Mouse (Mus musculus): ENCODE results near the gene Rnf180. TPM values are rescaled to one million over a fixed set of nuclear protein-coding genes. Genes with fewer than 3 reads are reported as not detected.

The Rnf180 gene
- polyA plus RNA-seq, 1 experiment from 2014 or later, result 46.9 TPM

DNA sequence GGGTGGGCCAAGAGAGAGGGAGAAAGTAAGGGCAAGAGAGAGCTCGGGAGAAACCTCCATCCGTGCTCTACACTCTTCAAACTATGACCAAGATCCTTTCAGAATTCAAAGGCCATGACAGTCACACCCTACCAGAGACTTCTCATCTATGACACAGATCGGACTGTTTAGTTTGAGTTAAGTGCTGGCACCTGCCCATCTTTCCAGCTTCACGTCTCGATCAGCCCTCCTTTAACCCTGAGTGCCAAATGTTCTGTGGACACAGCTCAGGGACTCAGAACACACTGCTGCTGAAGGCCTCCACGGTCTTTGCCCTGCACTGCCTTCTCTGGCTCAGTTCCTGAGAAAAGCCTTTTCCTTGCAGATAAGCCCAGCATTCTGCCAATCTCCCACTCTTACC lies 27.2 kb downstream of the Rnf180 start:
- H3K27me3 ChIP-seq (replicated peaks; ENCODE audit: control insufficient read depth, insufficient read depth, low read length), result no peaks in the 10 kb centered on the region
- no peaks in the 10 kb centered on the region for H3K4me1 ChIP-seq (replicated peaks; ENCODE audit: control insufficient read depth, insufficient read depth, low read length)
- no peak overlapping the region for H3K27ac ChIP-seq (ENCODE audit: low read length)
- H3K4me2 ChIP-seq (ENCODE audit: low read length), result no peak overlapping the region
- H3K36me3 ChIP-seq (ENCODE audit: control insufficient read depth, insufficient read depth), result peaks cover 5% of the 10 kb centered on the region; the same call in 1 of the 2 replicates
- H3K9me3 ChIP-seq (ENCODE audit: control insufficient read depth, low read length), result peaks cover 3% of the 10 kb centered on the region
- no peak overlapping the region for H3K4me3 ChIP-seq (replicated peaks; ENCODE audit: low read length)
- H3K9ac ChIP-seq (replicated peaks; ENCODE audit: low read depth, low read length), result no peak overlapping the region
- WGBS, result 54% methylated on average over 6 of the region's 6 CpGs
- peak; percentile 50; the same call in 1 of the 2 replicates for ATAC-seq

GRCm38 (mm10) chr13:105266746-105267145 lies 27.9 kb downstream of the Rnf180 start:
- no peak overlapping the region for H3K4me3 ChIP-seq (replicated peaks; ENCODE audit: low read length)
- 0 out of 2 replicates have a peak, but pooled peaks cover 2% of the 10 kb centered on the region for H3K36me3 ChIP-seq (ENCODE audit: control insufficient read depth, insufficient read depth)
- ATAC-seq, result peak; percentile 66; the same call in 1 of the 2 replicates
- 45% methylated on average over 3 of the region's 3 CpGs for WGBS
- no peaks in the 10 kb centered on the region for H3K9me3 ChIP-seq (ENCODE audit: control insufficient read depth, low read length)
- H3K27ac ChIP-seq (ENCODE audit: low read length), result no peak overlapping the region
- H3K4me1 ChIP-seq (replicated peaks; ENCODE audit: control insufficient read depth, insufficient read depth, low read length), result no peaks in the 10 kb centered on the region
- H3K27me3 ChIP-seq (replicated peaks; ENCODE audit: control insufficient read depth, insufficient read depth, low read length), result no peaks in the 10 kb centered on the region
- no peak overlapping the region for H3K4me2 ChIP-seq (ENCODE audit: low read length)
- no peak overlapping the region for H3K9ac ChIP-seq (replicated peaks; ENCODE audit: low read depth, low read length)

DNA sequence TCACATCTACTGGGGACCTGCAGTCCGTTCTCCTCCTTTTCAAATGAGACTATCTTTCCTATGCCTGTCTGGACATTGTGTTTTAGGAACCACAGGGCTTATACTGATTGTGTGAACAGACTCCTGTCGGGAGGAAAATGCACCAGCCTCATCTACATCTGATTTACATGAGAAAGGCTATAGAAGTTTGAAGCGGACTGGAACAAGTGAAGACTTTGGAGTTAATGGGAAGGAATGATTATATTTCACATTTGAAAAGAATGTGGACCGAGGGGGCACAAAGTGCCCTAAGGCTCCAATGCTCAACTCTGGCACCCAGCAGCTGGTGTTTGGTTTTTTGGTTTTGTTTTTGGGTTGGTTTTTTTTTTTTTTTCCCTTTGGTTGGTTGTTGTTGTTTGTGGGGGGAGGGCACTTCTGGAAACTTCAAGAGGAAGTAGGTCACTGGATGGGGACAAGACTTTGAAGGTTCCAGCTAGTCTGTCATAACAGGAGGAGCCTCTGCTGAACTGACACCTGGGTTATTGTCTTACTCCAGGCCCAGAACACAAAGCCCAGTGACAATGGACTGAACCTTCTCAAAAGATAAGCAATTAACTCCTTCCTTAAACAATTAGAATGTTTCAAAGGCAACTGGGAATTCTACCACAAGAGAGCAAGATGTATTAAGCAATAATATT lies 37.7 kb downstream of the Rnf180 start:
- Histone ChIP-seq H3K9ac (replicated peaks; ENCODE audit: low read depth, low read length) (no peak overlapping the region), H3K27me3 (replicated peaks; ENCODE audit: control insufficient read depth, insufficient read depth, low read length) (no peaks in the 10 kb centered on the region), H3K4me1 (replicated peaks; ENCODE audit: control insufficient read depth, insufficient read depth, low read length) (no peaks in the 10 kb centered on the region; the same call in 1 of the 2 replicates), H3K36me3 (ENCODE audit: control insufficient read depth, insufficient read depth) (no peaks in the 10 kb centered on the region), H3K9me3 (ENCODE audit: control insufficient read depth, low read length) (no peaks in the 10 kb centered on the region), H3K27ac (ENCODE audit: low read length) (peak overlapping the region; percentile 39; the same call in 1 of the 2 replicates), H3K4me3 (replicated peaks; ENCODE audit: low read length) (no peak overlapping the region), H3K4me2 (ENCODE audit: low read length) (no peak overlapping the region)
- ATAC-seq, result peak; percentile 88
- 4% methylated on average over 4 of the region's 4 CpGs for WGBS

DNA sequence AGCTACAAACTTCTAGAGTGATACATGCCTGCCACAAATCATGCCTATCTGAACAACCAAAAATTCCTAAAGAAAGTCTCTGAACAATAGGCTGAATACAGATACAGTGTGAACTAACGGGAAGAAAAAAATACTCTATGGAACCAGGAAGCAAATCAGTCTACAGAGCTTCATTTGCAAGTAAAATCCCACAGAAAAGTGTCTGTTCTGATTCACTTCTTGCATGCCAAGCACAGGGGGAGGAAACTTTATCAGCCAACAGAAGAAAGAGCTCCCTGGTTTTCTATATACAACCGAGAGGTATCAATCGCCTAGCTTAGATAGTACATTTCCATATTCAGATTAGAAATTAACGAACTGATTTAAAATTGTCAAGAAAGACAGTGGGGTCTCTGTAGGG lies 43.8 kb downstream of the Rnf180 start:
- H3K4me1 ChIP-seq (replicated peaks; ENCODE audit: control insufficient read depth, insufficient read depth, low read length), result peaks cover 24% of the 10 kb centered on the region
- no peaks in the 10 kb centered on the region for H3K27me3 ChIP-seq (replicated peaks; ENCODE audit: control insufficient read depth, insufficient read depth, low read length)
- H3K4me2 ChIP-seq (ENCODE audit: low read length), result peak overlapping the region; percentile 33
- no peaks in the 10 kb centered on the region for H3K9me3 ChIP-seq (ENCODE audit: control insufficient read depth, low read length)
- peak; percentile 48 for ATAC-seq
- peak overlapping the region; percentile 59 for H3K27ac ChIP-seq (ENCODE audit: low read length)
- H3K36me3 ChIP-seq (ENCODE audit: control insufficient read depth, insufficient read depth), result no peaks in the 10 kb centered on the region
- H3K4me3 ChIP-seq (replicated peaks; ENCODE audit: low read length), result no peak overlapping the region
- 14% methylated on average over 4 of the region's 4 CpGs for WGBS
- H3K9ac ChIP-seq (replicated peaks; ENCODE audit: low read depth, low read length), result no peak overlapping the region

DNA sequence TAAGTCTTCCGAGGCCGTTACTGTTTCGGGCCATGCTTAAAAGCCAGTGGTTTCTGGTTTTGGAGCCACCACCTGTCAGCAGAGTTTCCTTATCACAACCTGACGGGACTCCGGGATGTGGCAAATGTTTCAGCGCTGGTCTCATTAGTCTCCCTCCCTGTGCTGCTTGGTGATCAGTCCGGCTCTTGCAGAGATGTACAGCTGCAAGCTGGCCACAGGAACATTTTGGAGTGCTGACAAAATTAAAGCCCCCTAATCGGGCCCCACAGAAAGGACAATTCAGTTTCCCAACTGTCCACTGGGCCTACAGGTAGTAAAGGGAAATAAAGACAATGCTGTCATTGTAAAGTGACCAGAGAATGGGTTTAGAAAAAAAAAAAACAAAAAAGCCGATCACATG lies 44.4 kb downstream of the Rnf180 start:
- H3K27ac ChIP-seq (ENCODE audit: low read length), result peak overlapping the region; percentile 59
- peak overlapping the region; percentile 33 for H3K9ac ChIP-seq (replicated peaks; ENCODE audit: low read depth, low read length)
- H3K4me3 ChIP-seq (replicated peaks; ENCODE audit: low read length), result peak overlapping the region; percentile 30
- no peaks in the 10 kb centered on the region for H3K36me3 ChIP-seq (ENCODE audit: control insufficient read depth, insufficient read depth)
- H3K4me1 ChIP-seq (replicated peaks; ENCODE audit: control insufficient read depth, insufficient read depth, low read length), result peaks cover 24% of the 10 kb centered on the region
- WGBS, result 16% methylated on average over 9 of the region's 9 CpGs
- no peaks in the 10 kb centered on the region for H3K27me3 ChIP-seq (replicated peaks; ENCODE audit: control insufficient read depth, insufficient read depth, low read length)
- H3K4me2 ChIP-seq (ENCODE audit: low read length), result peak overlapping the region; percentile 33
- peak; percentile 45 for ATAC-seq
- no peaks in the 10 kb centered on the region for H3K9me3 ChIP-seq (ENCODE audit: control insufficient read depth, low read length)

DNA sequence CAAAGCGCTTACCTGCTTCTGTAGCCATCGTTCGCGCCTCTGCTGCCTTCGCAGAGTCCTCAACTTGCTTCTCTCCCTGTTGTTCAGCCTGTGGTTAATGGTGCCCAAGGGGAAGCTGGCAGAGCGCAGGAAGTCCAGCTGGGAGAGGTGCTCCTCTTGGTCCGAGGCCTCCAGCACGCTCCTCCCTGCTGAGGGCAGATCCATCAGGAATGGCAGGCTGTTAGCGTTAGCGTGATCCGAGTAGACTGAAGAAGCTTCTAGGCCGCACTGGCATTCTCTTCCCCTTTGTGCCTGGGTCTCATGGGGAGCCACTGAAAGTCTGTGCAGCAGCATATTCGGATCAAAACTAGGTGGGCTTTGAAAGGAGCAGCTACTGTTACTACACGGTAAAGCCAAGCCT lies 45.0 kb downstream of the Rnf180 start:
- H3K27me3 ChIP-seq (replicated peaks; ENCODE audit: control insufficient read depth, insufficient read depth, low read length), result no peaks in the 10 kb centered on the region
- no peaks in the 10 kb centered on the region for H3K9me3 ChIP-seq (ENCODE audit: control insufficient read depth, low read length)
- peak overlapping the region; percentile 33 for H3K4me2 ChIP-seq (ENCODE audit: low read length)
- H3K36me3 ChIP-seq (ENCODE audit: control insufficient read depth, insufficient read depth), result peaks cover 2% of the 10 kb centered on the region; the same call in 1 of the 2 replicates
- H3K4me1 ChIP-seq (replicated peaks; ENCODE audit: control insufficient read depth, insufficient read depth, low read length), result peaks cover 24% of the 10 kb centered on the region
- peak overlapping the region; percentile 59 for H3K27ac ChIP-seq (ENCODE audit: low read length)
- peak overlapping the region; percentile 30 for H3K4me3 ChIP-seq (replicated peaks; ENCODE audit: low read length)
- ATAC-seq, result peak; percentile 45
- H3K9ac ChIP-seq (replicated peaks; ENCODE audit: low read depth, low read length), result peak overlapping the region; percentile 33
- whole genome bisulfite sequencing, result 61% methylated on average over 14 of the region's 14 CpGs

GRCm38 (mm10) chr13:105247691-105248090 lies 46.9 kb downstream of the Rnf180 start:
- Histone ChIP-seq H3K4me2 (ENCODE audit: low read length) (peak overlapping the region; percentile 42), H3K9me3 (ENCODE audit: control insufficient read depth, low read length) (no peaks in the 10 kb centered on the region), H3K36me3 (ENCODE audit: control insufficient read depth, insufficient read depth) (peaks cover 2% of the 10 kb centered on the region; the same call in 1 of the 2 replicates), H3K4me1 (replicated peaks; ENCODE audit: control insufficient read depth, insufficient read depth, low read length) (peaks cover 24% of the 10 kb centered on the region), H3K4me3 (replicated peaks; ENCODE audit: low read length) (peak overlapping the region; percentile 27), H3K27me3 (replicated peaks; ENCODE audit: control insufficient read depth, insufficient read depth, low read length) (no peaks in the 10 kb centered on the region), H3K9ac (replicated peaks; ENCODE audit: low read depth, low read length) (0 out of 2 replicates have a peak overlapping the region, but pooled peaks have one; percentile 15), H3K27ac (ENCODE audit: low read length) (no peak overlapping the region)
- ATAC-seq, result no peak
- WGBS, result 74% methylated on average over 6 of the region's 6 CpGs

DNA sequence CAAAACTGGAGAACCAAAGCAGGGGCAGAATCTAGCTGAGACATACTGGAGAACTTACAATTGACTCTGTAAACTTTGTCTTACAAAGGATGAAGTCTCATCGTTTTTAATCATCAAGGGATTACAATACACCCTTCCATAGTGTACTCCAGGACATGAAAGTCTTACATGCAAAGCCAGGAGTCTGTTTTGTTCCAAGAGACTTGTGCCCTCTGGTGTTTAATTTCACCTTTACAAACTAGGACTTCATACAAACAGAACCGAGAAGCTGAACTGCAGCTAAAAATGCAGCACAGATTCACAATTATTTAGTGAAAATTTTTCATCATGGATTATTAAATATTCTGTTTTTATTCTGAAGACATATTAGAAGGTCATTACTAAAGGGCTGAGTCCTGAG lies 53.8 kb downstream of the Rnf180 start:
- Histone ChIP-seq H3K36me3 (ENCODE audit: control insufficient read depth, insufficient read depth) (peaks cover 2% of the 10 kb centered on the region; the same call in 1 of the 2 replicates), H3K9me3 (ENCODE audit: control insufficient read depth, low read length) (no peaks in the 10 kb centered on the region), H3K9ac (replicated peaks; ENCODE audit: low read depth, low read length) (no peak overlapping the region), H3K4me3 (replicated peaks; ENCODE audit: low read length) (no peak overlapping the region), H3K27ac (ENCODE audit: low read length) (no peak overlapping the region), H3K27me3 (replicated peaks; ENCODE audit: control insufficient read depth, insufficient read depth, low read length) (no peaks in the 10 kb centered on the region), H3K4me2 (ENCODE audit: low read length) (no peak overlapping the region), H3K4me1 (replicated peaks; ENCODE audit: control insufficient read depth, insufficient read depth, low read length) (no peaks in the 10 kb centered on the region)
- no peak for ATAC-seq
- 71% methylated on average over 2 of the region's 2 CpGs for WGBS

DNA sequence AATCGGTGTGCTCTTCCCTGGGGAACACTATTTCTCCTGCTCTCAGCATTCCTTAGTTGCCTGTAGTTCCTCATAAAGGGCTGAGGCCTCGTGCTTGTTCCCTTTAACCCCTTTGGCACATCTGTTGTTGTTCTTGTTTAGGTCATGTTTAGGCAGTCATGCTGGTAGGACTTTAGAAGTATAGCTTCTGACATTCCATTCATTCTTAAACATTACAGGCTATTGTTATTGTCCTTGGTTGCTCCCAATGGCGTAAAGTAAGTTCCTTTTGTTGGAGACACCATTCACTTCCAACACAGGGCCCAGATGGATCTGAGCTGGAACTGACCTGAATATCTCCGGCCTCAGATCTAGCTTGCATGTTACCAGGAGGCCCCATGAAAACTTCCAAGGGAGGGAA lies 67.5 kb downstream of the Rnf180 start:
- no peak overlapping the region for H3K27ac ChIP-seq (ENCODE audit: low read length)
- no peaks in the 10 kb centered on the region for H3K27me3 ChIP-seq (replicated peaks; ENCODE audit: control insufficient read depth, insufficient read depth, low read length)
- no peak for ATAC-seq
- H3K9me3 ChIP-seq (ENCODE audit: control insufficient read depth, low read length), result no peaks in the 10 kb centered on the region
- no peaks in the 10 kb centered on the region for H3K36me3 ChIP-seq (ENCODE audit: control insufficient read depth, insufficient read depth)
- H3K4me2 ChIP-seq (ENCODE audit: low read length), result no peak overlapping the region
- no peak overlapping the region for H3K9ac ChIP-seq (replicated peaks; ENCODE audit: low read depth, low read length)
- WGBS, result 76% methylated on average over 4 of the region's 4 CpGs
- no peaks in the 10 kb centered on the region for H3K4me1 ChIP-seq (replicated peaks; ENCODE audit: control insufficient read depth, insufficient read depth, low read length)
- H3K4me3 ChIP-seq (replicated peaks; ENCODE audit: low read length), result no peak overlapping the region

Data from forebrain, embryonic 16.5 days (tissue).